Mouse (Mus musculus) intestine, embryonic 15.5 days (tissue): ENCODE results near the gene Spns1. TPM values are rescaled to one million over a fixed set of nuclear protein-coding genes. Genes with fewer than 3 reads are reported as not detected.
"Not testable (repeated sequence)": the region's sequence is repeated elsewhere in the genome, so short reads cannot be mapped to it uniquely, and the experiment has no call there.

Source experiments
- ATAC-seq: fragments of 200-750 bp; cut with Nextera tagmentation; 2 replicates; pipeline ENCODE4 v1.8.0; 2017; ENCODE audit warnings: moderate TSS enrichment, moderate library complexity
- H3K27ac ChIP-seq: fragments of 300-500 bp; sonication (generic); 2 replicates; pipeline ENCODE4 v1.5.1; 2015; ENCODE audit warnings: mild to moderate bottlenecking, inconsistent platforms
- H3K27me3 ChIP-seq: fragments of 300-500 bp; sonication (generic); replicated peaks from 2 replicates; pipeline ENCODE4 v1.6.1; 2015; ENCODE audit warnings: inconsistent platforms
- H3K36me3 ChIP-seq: fragments of 300-500 bp; sonication (generic); 2 replicates; pipeline ENCODE4 v1.6.1; 2015; ENCODE audit warnings: inconsistent platforms
- H3K4me1 ChIP-seq: fragments of 300-500 bp; sonication (generic); replicated peaks from 2 replicates; pipeline ENCODE4 v1.6.1; 2015; ENCODE audit warnings: inconsistent platforms
- H3K4me2 ChIP-seq: fragments of 300-500 bp; sonication (generic); replicated peaks from 2 replicates; pipeline ENCODE4 v1.6.1; 2015; ENCODE audit warnings: mild to moderate bottlenecking, inconsistent platforms
- H3K4me3 ChIP-seq: fragments of 300-500 bp; sonication (generic); replicated peaks from 2 replicates; pipeline ENCODE4 v1.5.1; 2015; ENCODE audit warnings: inconsistent platforms
- H3K9ac ChIP-seq: fragments of 300-500 bp; sonication (generic); 2 replicates; pipeline ENCODE4 v1.6.1; 2015; ENCODE audit warnings: inconsistent platforms
- H3K9me3 ChIP-seq: fragments of 300-500 bp; sonication (generic); 2 replicates; pipeline ENCODE4 v1.6.1; 2016; ENCODE audit warnings: inconsistent platforms
- WGBS: fragments of 180-500 bp; shearing (Covaris S2); methylation state at CpG from one replicate; pipeline ENCODE4 v1.1.7; 2015; 5-methylcytosine and 5-hydroxymethylcytosine counted together
- polyA plus RNA-seq: library from polyadenylated mRNA; unstranded; fragments of >200 nt; fragmentation: Nextera tagmentation; extraction: Ambion mirVana; gene quantifications from 2 replicates; pipeline ENCODE4 v1.2.1, GENCODE M21; 2015

Spns1 gene
- polyA plus RNA-seq, 1 experiment from 2014 or later, result 53.4 TPM

DNA sequence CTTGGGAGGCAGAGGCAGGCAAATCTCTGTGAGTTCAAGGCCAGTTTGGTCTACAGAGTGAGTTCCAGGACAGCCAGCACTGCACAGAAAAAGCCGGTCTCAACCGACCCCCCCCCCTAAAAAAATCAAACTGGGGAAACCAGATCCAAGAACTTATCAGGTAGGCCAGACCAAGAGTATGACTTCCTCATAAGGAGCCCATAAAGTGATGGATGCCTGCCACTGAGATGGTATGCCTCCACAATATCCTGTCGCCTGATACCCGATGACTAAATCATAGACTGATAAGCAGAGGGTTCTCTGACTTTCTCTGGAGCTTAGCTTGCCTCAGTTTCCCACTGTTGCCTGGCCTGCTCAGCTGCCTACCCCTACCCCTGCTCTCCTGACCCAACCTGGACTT is 20.6 kb upstream of the Spns1 start:
- 0 out of 2 replicates have a peak, but pooled peaks cover 2% of the 10 kb centered on the region for H3K4me1 ChIP-seq
- no peak for ATAC-seq
- no peaks in the 10 kb centered on the region for H3K27me3 ChIP-seq
- H3K27ac ChIP-seq, result no peak overlapping the region
- no peaks in the 10 kb centered on the region for H3K9me3 ChIP-seq
- H3K4me2 ChIP-seq, result no peak overlapping the region
- H3K4me3 ChIP-seq, result no peak overlapping the region
- H3K9ac ChIP-seq, result no peak overlapping the region
- no peaks in the 10 kb centered on the region for H3K36me3 ChIP-seq
- WGBS, result 86% methylated on average over 4 of the region's 4 CpGs

DNA sequence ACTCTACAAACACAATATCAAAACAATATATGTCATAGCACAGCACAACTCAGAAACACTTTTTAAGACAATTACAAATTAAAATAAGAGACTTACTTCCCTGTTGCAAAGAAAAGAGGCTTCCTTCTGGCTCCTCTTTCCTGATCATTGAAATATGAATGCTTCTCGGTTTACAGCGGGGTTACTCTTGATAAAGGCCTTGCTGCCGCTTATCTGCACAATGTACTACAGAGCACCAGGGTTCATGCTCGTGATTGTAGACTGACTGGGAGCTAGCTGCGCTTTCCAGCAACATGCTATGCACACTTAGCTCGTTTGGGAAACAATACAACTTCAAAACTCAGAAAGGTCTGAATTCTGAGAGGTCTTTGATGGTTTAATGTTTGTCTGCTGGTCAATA is 20.0 kb upstream of the Spns1 start:
- H3K4me1 ChIP-seq, result 0 out of 2 replicates have a peak, but pooled peaks cover 2% of the 10 kb centered on the region
- WGBS, result 48% methylated on average over 6 of the region's 6 CpGs
- no peaks in the 10 kb centered on the region for H3K9me3 ChIP-seq
- H3K36me3 ChIP-seq, result no peaks in the 10 kb centered on the region
- H3K4me2 ChIP-seq, result peak overlapping the region; percentile 33
- no peak overlapping the region for H3K27ac ChIP-seq
- no peak overlapping the region for H3K4me3 ChIP-seq
- ATAC-seq, result 0 out of 2 replicates have a peak, but pooled peaks have one; percentile 29
- H3K27me3 ChIP-seq, result no peaks in the 10 kb centered on the region
- no peak overlapping the region for H3K9ac ChIP-seq

DNA sequence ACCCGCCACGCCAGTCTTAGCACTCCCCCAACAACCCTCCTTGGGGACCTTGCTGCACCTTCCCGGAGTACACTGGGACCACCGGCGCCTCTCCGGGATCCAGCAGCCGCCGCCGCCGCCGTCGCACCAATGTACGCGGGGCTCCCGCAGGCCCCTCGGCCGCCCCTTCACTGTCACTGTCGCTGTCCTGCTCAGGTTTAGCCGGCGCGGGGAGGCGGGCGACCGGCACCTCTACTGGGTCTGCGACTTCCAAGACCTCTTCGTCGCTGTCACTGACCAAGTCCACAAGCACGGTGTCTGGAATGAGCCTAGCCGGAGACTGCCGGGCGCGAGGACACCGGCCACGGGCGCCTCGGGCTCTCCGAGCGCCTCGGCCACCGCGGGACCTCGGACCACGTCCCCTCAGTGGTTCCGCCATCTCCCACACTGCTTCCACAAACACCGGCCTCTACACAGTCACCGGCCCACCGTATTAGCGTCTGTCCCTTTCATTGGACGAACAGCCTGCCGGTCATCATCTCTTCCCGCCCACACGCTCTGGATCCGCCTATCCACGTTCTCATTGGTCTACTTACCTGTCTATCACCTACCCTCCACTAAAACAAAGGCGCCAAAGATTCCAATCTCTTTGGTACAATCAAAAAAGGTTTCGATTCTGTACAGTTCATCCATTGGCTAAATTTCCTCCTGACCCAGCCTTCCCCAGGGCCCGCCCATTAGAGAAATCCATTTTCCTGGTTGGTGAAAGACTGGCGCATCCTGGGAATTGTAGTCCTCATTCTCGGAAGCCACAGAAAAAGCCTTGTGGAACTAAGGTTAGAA is 19.3 kb upstream of the Spns1 start, which contains the start of gene Nfatc2ip:
Nfatc2ip (minus strand) TSS at position 440 of the 822 bp plus-strand sequence.
- no peaks in the 10 kb centered on the region for H3K9me3 ChIP-seq
- 0 out of 2 replicates have a peak, but pooled peaks cover 2% of the 10 kb centered on the region for H3K4me1 ChIP-seq
- H3K36me3 ChIP-seq, result no peaks in the 10 kb centered on the region
- H3K27ac ChIP-seq, result peak within 1 kb of the TSS; percentile 6; the same call in 1 of the 2 replicates
- ATAC-seq, result peak; percentile 100
- under 1% methylated on average over 59 of the region's 59 CpGs for WGBS
- H3K4me3 ChIP-seq, result peak within 1 kb of the TSS; percentile 85
- no peaks in the 10 kb centered on the region for H3K27me3 ChIP-seq
- peak within 1 kb of the TSS; percentile 71 for H3K9ac ChIP-seq
- H3K4me2 ChIP-seq, result peak within 1 kb of the TSS; percentile 86

DNA sequence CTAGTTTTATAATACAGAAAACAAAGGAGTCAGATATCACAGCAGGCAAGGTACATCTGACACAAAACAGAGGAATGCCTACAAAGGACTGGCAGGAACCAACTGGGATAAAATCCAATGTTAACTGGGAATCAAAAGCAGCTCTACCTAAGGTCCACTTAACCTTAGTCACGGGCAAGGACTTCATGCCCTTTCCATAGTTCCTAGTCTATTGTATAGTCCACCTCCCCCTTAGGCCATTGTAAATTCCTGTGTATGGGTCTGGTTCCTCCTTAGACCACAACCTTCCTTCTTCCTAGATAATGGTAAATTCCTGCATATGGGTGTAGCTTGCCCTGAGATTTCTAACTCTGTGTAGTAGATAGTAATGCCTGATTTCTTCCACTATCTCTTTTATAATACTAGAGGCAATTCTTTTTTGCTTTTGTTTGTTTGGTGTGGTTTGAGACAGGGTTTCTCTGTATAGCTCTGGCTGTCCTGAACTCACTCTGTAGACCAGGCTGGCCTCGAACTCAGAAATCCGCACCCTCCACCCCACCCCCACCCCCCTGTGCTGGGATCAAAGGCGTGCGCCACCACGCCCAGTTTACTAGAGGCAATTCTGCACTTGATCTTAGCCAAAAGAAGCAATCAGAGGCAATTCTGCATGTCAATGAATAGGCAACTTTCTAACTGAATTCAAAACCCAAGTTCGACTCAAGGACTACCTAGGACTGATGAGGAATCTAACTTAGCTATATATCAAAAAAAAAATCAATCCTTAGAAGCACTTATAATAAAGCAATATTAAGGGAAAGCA is 15.0 kb upstream of the Spns1 start:
- H3K36me3 ChIP-seq, H3K9ac ChIP-seq, H3K9me3 ChIP-seq, H3K4me1 ChIP-seq, H3K4me3 ChIP-seq, H3K27me3 ChIP-seq, ATAC-seq, H3K4me2 ChIP-seq, H3K27ac ChIP-seq: not testable (repeated sequence)
- 85% methylated on average over 7 of the region's 7 CpGs for WGBS

DNA sequence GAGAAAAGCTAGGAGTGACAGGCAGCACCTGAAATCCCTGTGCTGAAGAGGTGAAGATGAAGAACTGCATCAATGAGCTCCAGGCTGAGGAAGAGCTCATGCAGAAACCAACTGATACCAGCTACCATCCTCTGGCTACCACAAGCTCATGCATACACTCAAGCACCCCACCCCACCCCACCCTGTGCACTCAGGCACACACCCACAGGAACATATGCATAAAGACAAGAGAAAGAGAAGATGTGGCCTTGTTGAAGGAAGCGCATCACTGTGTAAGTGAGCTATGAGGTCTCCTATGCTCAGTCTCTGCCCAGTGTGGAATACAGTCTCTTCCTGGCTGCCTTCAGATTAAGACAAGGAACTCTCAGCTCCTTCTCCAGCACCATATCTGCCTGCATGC is 10.9 kb upstream of the Spns1 start:
- no peaks in the 10 kb centered on the region for H3K4me1 ChIP-seq
- no peak overlapping the region for H3K4me2 ChIP-seq
- H3K9me3 ChIP-seq, result no peaks in the 10 kb centered on the region
- H3K27ac ChIP-seq, result no peak overlapping the region
- H3K27me3 ChIP-seq, result no peaks in the 10 kb centered on the region
- no peak overlapping the region for H3K4me3 ChIP-seq
- no peak for ATAC-seq
- H3K36me3 ChIP-seq, result peaks cover 12% of the 10 kb centered on the region; the same call in 1 of the 2 replicates
- no peak overlapping the region for H3K9ac ChIP-seq
- WGBS, result 97% methylated on average over 1 of the region's 1 CpGs

DNA sequence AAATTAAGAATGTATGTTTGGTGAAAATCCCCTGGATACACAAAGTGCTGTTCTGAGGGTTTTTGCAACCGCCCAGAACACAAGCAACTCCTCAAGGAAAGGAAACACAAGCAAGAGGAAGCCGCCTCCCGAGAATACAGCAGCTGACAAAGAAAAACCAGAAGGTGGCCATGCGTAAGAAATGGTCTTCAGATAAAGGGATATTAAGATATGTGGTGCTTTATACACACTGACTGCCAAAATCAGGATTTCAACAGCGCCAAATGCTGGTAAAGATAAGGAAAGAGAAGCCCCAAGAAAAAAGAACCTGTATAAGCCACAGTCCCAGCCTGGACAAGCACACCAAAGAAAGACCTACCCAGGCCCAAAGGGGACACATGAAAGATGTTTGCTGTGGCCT is 6.3 kb upstream of the Spns1 start:
- peaks cover 4% of the 10 kb centered on the region; the same call in 1 of the 2 replicates for H3K36me3 ChIP-seq
- no peak overlapping the region for H3K4me2 ChIP-seq
- H3K27me3 ChIP-seq, result no peaks in the 10 kb centered on the region
- H3K4me1 ChIP-seq, result no peaks in the 10 kb centered on the region
- no peak overlapping the region for H3K4me3 ChIP-seq
- H3K9me3 ChIP-seq, result no peaks in the 10 kb centered on the region
- WGBS, result 91% methylated on average over 5 of the region's 5 CpGs
- H3K9ac ChIP-seq, result no peak overlapping the region
- no peak for ATAC-seq
- H3K27ac ChIP-seq, result no peak overlapping the region

DNA sequence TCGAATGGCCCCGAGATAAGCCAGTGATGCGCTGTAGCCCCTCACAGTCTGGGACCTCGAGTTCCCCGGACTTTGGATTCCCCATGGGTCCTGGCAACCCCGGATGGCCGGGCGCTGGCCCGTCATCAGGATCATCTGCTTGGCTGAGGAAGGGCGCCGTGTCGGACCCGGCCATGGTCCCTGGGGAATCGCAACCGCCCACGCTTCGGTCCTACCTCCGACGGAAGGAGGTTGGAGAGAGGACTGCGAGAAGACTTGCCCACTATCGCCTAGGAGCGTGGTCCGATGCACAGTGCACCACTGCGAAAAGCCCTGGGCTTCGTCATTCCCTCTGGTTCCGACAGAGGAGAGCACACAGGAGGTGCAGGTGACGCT is 360 bp downstream of the Spns1 start:
- 0% methylated on average over 27 of the region's 27 CpGs for WGBS
- Histone ChIP-seq H3K4me2 (peak overlapping the region; percentile 88), H3K4me1 (peaks cover 15% of the 10 kb centered on the region), H3K27ac (no peak overlapping the region), H3K9me3 (no peaks in the 10 kb centered on the region), H3K4me3 (peak overlapping the region; percentile 63), H3K27me3 (no peaks in the 10 kb centered on the region), H3K36me3 (peaks cover 12% of the 10 kb centered on the region), H3K9ac (peak overlapping the region; percentile 71)
- peak; percentile 70 for ATAC-seq

DNA sequence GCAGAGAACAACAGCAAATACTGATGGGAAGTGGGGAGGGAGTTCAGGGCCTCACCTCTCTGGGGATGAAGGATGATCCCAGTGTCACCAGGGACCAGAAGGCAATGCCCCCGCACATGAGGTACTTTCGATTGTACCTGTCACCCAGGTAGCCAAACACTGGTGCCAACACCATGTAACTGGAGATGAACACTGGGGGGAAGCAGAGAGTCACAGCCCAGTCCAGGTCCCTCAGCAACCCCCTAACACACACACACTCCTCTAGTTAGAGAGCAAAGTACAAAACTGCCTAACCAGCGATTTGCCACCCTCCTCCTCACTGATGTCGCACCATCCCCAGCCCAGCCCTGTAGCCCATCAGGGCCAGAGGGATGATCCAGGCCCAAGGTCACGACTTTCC is 2.2 kb downstream of the Spns1 start:
- Histone ChIP-seq H3K4me1 (peaks cover 15% of the 10 kb centered on the region), H3K4me3 (no peak overlapping the region), H3K4me2 (no peak overlapping the region), H3K27me3 (no peaks in the 10 kb centered on the region), H3K9me3 (no peaks in the 10 kb centered on the region), H3K36me3 (peaks cover 21% of the 10 kb centered on the region), H3K27ac (no peak overlapping the region), H3K9ac (no peak overlapping the region)
- no peak for ATAC-seq
- WGBS, result 73% methylated on average over 5 of the region's 5 CpGs

DNA sequence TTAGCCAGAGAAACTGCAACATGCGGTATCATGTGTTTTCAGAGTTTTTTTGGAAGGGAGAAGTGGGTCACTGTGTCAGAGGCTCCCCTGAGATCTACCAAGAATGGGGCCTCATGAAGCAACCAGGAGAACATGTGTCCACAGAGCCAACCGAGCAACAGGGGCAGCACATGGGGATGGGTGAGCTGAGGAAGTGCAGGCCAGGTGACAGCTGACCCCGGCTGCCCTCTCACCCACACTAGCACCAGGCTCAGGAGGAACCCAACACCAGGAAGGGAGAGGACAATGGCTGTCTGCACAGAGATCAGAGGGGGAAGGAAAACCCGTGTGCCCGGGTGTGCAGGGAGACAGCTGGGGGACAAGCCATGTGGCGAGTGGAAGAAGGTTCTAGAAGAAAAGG is 2.7 kb downstream of the Spns1 start:
- WGBS, result 77% methylated on average over 6 of the region's 6 CpGs
- H3K4me2 ChIP-seq, result no peak overlapping the region
- no peaks in the 10 kb centered on the region for H3K27me3 ChIP-seq
- no peak overlapping the region for H3K9ac ChIP-seq
- H3K36me3 ChIP-seq, result peaks cover 23% of the 10 kb centered on the region
- peaks cover 15% of the 10 kb centered on the region for H3K4me1 ChIP-seq
- H3K27ac ChIP-seq, result no peak overlapping the region
- no peaks in the 10 kb centered on the region for H3K9me3 ChIP-seq
- no peak overlapping the region for H3K4me3 ChIP-seq
- ATAC-seq, result no peak

DNA sequence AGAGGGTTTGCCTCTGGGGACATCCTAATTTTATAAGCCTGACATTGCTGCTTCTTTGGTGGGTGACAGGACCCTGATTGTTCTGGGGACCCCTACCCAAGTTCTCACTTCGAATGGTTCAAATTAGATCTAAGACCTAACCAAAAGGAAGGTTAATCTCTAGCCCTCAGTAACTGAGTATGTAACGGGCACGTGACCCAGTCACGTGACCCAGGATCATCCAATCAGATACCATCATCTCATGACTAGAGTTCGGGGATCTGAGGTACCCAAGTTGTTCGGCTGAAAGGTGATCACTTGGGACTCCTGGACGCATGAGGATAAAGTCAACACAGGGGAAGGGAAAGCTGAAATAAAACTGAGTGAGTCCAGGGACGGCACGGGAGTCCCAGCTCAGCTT is 4.2 kb downstream of the Spns1 start:
- no peak overlapping the region for H3K4me3 ChIP-seq
- H3K9me3 ChIP-seq, result no peaks in the 10 kb centered on the region
- no peak for ATAC-seq
- WGBS, result 83% methylated on average over 9 of the region's 9 CpGs
- no peak overlapping the region for H3K4me2 ChIP-seq
- peaks cover 25% of the 10 kb centered on the region for H3K36me3 ChIP-seq
- H3K27ac ChIP-seq, result no peak overlapping the region
- no peak overlapping the region for H3K9ac ChIP-seq
- no peaks in the 10 kb centered on the region for H3K27me3 ChIP-seq
- peaks cover 15% of the 10 kb centered on the region for H3K4me1 ChIP-seq

DNA sequence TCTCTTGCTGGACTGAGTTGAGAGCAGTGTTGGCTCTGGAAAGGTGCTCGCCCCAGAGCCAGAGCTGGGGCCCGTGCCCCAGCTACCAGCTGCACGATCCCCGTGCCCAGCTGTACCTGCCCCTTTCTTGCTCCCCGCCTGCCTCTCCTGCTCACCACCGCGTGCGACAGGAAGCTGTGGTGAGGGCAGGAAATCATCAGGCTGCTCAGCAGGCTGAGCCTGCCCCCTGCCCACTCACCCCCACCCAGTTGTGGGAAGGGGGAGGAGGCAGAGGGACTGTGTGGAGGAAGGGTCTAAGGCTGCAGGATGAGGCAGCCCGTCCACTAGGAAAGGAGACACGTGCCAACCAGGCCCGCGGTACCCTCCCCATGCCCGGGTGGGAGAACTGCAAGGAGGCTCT is 7.9 kb downstream of the Spns1 start, which contains the start of gene Lat:
Lat (minus strand) TSS at position 178 of the 400 bp plus-strand sequence.
- no peaks in the 10 kb centered on the region for H3K4me1 ChIP-seq
- H3K27ac ChIP-seq, result no peak within 1 kb of the TSS
- H3K36me3 ChIP-seq, result peaks cover 22% of the 10 kb centered on the region
- no peak within 1 kb of the TSS for H3K4me3 ChIP-seq
- WGBS, result 74% methylated on average over 13 of the region's 13 CpGs
- H3K9me3 ChIP-seq, result no peaks in the 10 kb centered on the region
- no peak within 1 kb of the TSS for H3K4me2 ChIP-seq
- H3K9ac ChIP-seq, result no peak within 1 kb of the TSS
- ATAC-seq, result 0 out of 2 replicates have a peak, but pooled peaks have one; percentile 20
- H3K27me3 ChIP-seq, result no peaks in the 10 kb centered on the region

DNA sequence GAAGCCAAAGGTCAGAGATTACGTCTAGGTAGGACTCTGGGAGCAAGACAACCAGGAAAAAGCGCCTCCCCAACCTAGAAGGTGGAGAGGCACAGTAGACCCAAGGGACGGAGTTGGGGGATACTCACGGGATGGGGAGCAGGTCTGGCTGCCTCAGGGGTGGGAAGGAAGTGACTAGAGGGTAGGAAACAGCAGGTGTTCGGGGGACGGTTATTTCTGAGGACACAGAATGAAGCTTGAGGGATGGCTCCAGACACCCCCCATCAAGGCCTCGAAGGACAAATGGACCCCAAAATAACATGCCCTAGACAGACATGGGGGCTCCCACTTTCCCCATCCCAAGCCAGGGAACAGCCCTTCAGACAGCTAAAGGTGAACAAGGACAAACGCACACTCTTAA is 8.9 kb downstream of the Spns1 start:
- H3K9ac ChIP-seq, result no peak overlapping the region
- H3K27ac ChIP-seq, result no peak overlapping the region
- no peak overlapping the region for H3K4me3 ChIP-seq
- no peak for ATAC-seq
- H3K27me3 ChIP-seq, result no peaks in the 10 kb centered on the region
- H3K9me3 ChIP-seq, result no peaks in the 10 kb centered on the region
- H3K36me3 ChIP-seq, result peaks cover 16% of the 10 kb centered on the region; the same call in 1 of the 2 replicates
- no peaks in the 10 kb centered on the region for H3K4me1 ChIP-seq
- no peak overlapping the region for H3K4me2 ChIP-seq
- 83% methylated on average over 8 of the region's 8 CpGs for WGBS
